Mouse (Mus musculus) small intestine, adult 2 months (tissue): ENCODE results near the gene Klc2.

Experiments used
- CTCF ChIP-seq: fragments of 200-500 bp; IDR thresholded peaks from 2 replicates; pipeline ENCODE4 v1.5.1; 2012; ENCODE audit warnings: low read depth, mild to moderate bottlenecking, control low read depth, inconsistent platforms, low read length, moderate library complexity, mixed read lengths; ENCODE audit not compliant: insufficient replicate concordance, insufficient read length; ENCODE audit errors: extremely low read depth
- POLR2A ChIP-seq: fragments of 200-500 bp; IDR thresholded peaks from 2 replicates; pipeline ENCODE4 v1.6.1; 2012; ENCODE audit warnings: low read depth, mild to moderate bottlenecking, control low read depth, inconsistent platforms, low read length, moderate library complexity

DNA sequence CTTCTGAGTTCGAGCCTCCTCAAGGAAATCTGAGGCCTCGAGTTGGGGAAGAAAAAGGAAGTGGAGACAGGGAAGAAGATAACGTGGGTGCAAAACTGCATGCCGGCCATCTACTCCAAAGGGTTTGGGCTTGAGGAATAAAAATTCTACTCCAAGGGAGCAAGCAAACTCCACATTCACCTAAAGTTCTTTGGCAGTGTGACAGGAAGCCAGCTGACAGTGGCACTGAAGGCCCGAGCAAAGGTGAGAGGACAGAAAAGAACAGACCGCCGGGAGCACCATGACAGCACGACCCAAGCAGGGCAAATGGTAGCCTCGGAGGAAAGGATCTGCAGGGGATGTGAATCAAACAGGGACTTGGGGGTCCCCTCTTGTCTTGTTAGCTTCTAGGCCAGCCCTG, 12.3 kb downstream of the Klc2 start:
- TF ChIP-seq CTCF (no peak), POLR2A (no peak)
